Mouse (Mus musculus): Measurements from ENCODE around the gene Trpv2. TPM values are rescaled to one million over a fixed set of nuclear protein-coding genes. Genes with fewer than 3 reads are reported as not detected.

Gene Trpv2
- total and polyA plus RNA-seq, 3 experiments: 39.2 to 58.7 (median 46.2) TPM

DNA sequence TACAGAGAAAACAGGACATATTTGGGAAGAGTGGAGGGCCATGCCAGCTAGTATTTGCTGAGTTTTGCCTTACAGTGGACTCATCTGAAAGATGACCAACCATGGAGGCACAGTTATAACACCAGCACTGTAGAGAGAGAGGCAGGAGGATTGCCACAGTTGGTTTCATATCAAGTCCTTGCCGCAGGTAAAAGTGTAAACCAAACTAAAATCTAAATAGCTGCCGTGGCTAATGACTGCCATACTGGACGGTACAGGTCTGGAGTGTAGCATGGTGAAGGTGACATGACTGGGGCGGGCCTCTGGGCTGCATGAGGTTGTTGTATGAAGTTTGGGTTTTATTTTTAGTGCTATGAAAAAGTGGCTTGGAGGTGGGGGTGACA, 408 bp downstream of the Trpv2 start:
- peak overlapping the region; percentile 64 to 78 (median 69) for H3K4me3 ChIP-seq (replicated peaks in 1 of 3; ENCODE audit: low read depth in 2 of 3, low read length in 2 of 3, poor library complexity in 1 of 3)
- peak overlapping the region; percentile 75 for H3K4me2 ChIP-seq (ENCODE audit: insufficient read depth, low read depth, poor library complexity, severe bottlenecking)
- peaks cover 18 to 22% of the 10 kb centered on the region in 2 experiments for H3K36me3 ChIP-seq (replicated peaks in 1 of 2; ENCODE audit: control insufficient read depth in 1 of 2, insufficient read depth in 1 of 2, low read length in 1 of 2)
- H3K4me1 ChIP-seq (ENCODE audit: control insufficient read depth in 1 of 2, insufficient read depth in 2 of 2): peaks cover 4 to 15% of the 10 kb centered on the region in 2 experiments; a peak in 3 of 4 replicates
- dilution Hi-C loops (cut with MboI; ENCODE audit: extremely low pct_ligation_motif_present, extremely low pct_unique_long_range_greater_than_20kb, low sequenced_read_pairs): no loop called here
- H3K9me3 ChIP-seq (replicated peaks; ENCODE audit: low read length): peaks cover 5% of the 10 kb centered on the region
- H3K9ac ChIP-seq (ENCODE audit: insufficient read depth, low read depth): peak overlapping the region; percentile 67
- in situ Hi-C loops (cut with MboI; ENCODE audit: low pct_ligation_motif_present, low pct_unique_long_range_greater_than_20kb, low sequenced_read_pairs): no loop called here
- TF ChIP-seq GABPA (IDR thresholded peaks at IDR 0.05; ENCODE audit: insufficient replicate concordance, low read depth, low read length): no peak; the same call in 1 of the 2 replicates
- peak; percentile 33 for TF ChIP-seq MXI1 (IDR thresholded peaks at IDR 0.05; ENCODE audit: low read depth, low read length)
- no peak for TF ChIP-seq JUN (IDR thresholded peaks at IDR 0.05; ENCODE audit: insufficient read depth, low read depth, low read length)
- 0 out of 2 replicates have a peak, but pooled peaks have one; percentile 1 for TF ChIP-seq CHD2 (IDR thresholded peaks at IDR 0.05; ENCODE audit: low read length)
- 0 out of 2 replicates have a peak, but pooled peaks have one; percentile 30 for TF ChIP-seq MAX (IDR thresholded peaks at IDR 0.05; ENCODE audit: low read length)
- no peak for TF ChIP-seq MYC (IDR thresholded peaks at IDR 0.05; ENCODE audit: low read depth, low read length)
- TF ChIP-seq ZKSCAN1 (IDR thresholded peaks at IDR 0.05; ENCODE audit: borderline replicate concordance, low read depth, low read length): no peak
- H3K27ac ChIP-seq (ENCODE audit: insufficient read depth, low read depth): peak overlapping the region; percentile 69
- H3K79me2 ChIP-seq (replicated peaks; ENCODE audit: control insufficient read depth, extremely low read depth, insufficient read depth, poor library complexity, severe bottlenecking): peaks cover 6% of the 10 kb centered on the region; the same call in 1 of the 2 replicates
- H3K27me3 ChIP-seq (replicated peaks): no peaks in the 10 kb centered on the region
- peak; percentile 29 for DNase-seq (ENCODE audit: extremely low read depth)

DNA sequence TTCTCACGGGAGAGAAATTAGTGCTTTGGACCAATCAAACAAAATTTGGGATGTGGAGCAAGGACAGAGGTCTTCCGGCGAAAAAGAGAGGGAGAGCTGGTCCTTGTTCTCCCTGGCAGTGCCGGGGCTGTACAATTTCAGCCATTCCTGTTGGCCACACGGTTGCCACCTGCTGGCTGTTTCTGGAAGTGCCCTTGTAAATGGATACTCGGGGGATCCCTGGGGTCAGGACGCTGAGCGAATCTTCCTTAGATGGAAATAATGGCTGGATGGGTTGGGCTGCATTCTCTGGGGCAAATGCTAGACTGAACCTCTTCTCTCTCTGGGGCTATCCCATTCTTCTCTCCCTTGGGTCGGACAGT, 992 bp downstream of the Trpv2 start:
- H3K9me3 ChIP-seq (replicated peaks; ENCODE audit: low read length): peaks cover 5% of the 10 kb centered on the region
- H3K4me2 ChIP-seq (ENCODE audit: insufficient read depth, low read depth, poor library complexity, severe bottlenecking): peak overlapping the region; percentile 75
- peaks cover 6% of the 10 kb centered on the region; the same call in 1 of the 2 replicates for H3K79me2 ChIP-seq (replicated peaks; ENCODE audit: control insufficient read depth, extremely low read depth, insufficient read depth, poor library complexity, severe bottlenecking)
- H3K4me3 ChIP-seq (replicated peaks in 1 of 3; ENCODE audit: low read depth in 2 of 3, low read length in 2 of 3, poor library complexity in 1 of 3): peak overlapping the region; percentile 64 to 78 (median 69)
- dilution Hi-C loops (cut with MboI; ENCODE audit: extremely low pct_ligation_motif_present, extremely low pct_unique_long_range_greater_than_20kb, low sequenced_read_pairs): no loop called here
- in situ Hi-C loops (cut with MboI; ENCODE audit: low pct_ligation_motif_present, low pct_unique_long_range_greater_than_20kb, low sequenced_read_pairs): no loop called here
- H3K4me1 ChIP-seq (ENCODE audit: control insufficient read depth in 1 of 2, insufficient read depth in 2 of 2): peaks cover 4 to 15% of the 10 kb centered on the region in 2 experiments; a peak in 3 of 4 replicates
- H3K27ac ChIP-seq (ENCODE audit: insufficient read depth, low read depth): peak overlapping the region; percentile 89; the same call in 1 of the 2 replicates
- no peaks in the 10 kb centered on the region for H3K27me3 ChIP-seq (replicated peaks)
- peak overlapping the region; percentile 67 for H3K9ac ChIP-seq (ENCODE audit: insufficient read depth, low read depth)
- peaks cover 18 to 26% of the 10 kb centered on the region in 2 experiments for H3K36me3 ChIP-seq (replicated peaks in 1 of 2; ENCODE audit: control insufficient read depth in 1 of 2, insufficient read depth in 1 of 2, low read length in 1 of 2)
- peak; percentile 92 for DNase-seq (ENCODE audit: extremely low read depth)
- TF ChIP-seq TBP (conservative IDR thresholded peaks at IDR 0.05; ENCODE audit: low read depth, low read length) (no peak), POLR2AphosphoS2 (IDR thresholded peaks at IDR 0.05; ENCODE audit: low read depth, low read length) (no peak), ZMIZ1 (IDR thresholded peaks at IDR 0.05; ENCODE audit: low read depth, low read length) (peak; percentile 32; the same call in 1 of the 2 replicates), USF1 (IDR thresholded peaks at IDR 0.05; ENCODE audit: low read depth, low read length) (no peak), UBTF (IDR thresholded peaks at IDR 0.05; ENCODE audit: low read depth, low read length) (no peak), POLR2A (IDR thresholded peaks at IDR 0.05; ENCODE audit: low read depth, low read length) (no peak), ZC3H11A (IDR thresholded peaks at IDR 0.05; ENCODE audit: low read depth, low read length) (0 out of 2 replicates have a peak, but pooled peaks have one; percentile 19), RCOR1 (conservative IDR thresholded peaks at IDR 0.05; ENCODE audit: low read depth, low read length) (no peak; the same call in 1 of the 2 replicates), GABPA (IDR thresholded peaks at IDR 0.05; ENCODE audit: insufficient replicate concordance, low read depth, low read length) (no peak), ZNF384 (IDR thresholded peaks at IDR 0.05; ENCODE audit: low read depth, low read length) (no peak; the same call in 1 of the 2 replicates), EP300 (IDR thresholded peaks at IDR 0.05; ENCODE audit: low read length) (no peak), CTCF (conservative IDR thresholded peaks at IDR 0.05 in 1 of 2, IDR thresholded peaks at IDR 0.05 in 1 of 2; ENCODE audit: low read depth in 2 of 2, low read length in 2 of 2) (peak; percentile 88 to 93), MEF2A (IDR thresholded peaks at IDR 0.05; ENCODE audit: borderline replicate concordance, low read depth, low read length) (peak; percentile 79), IRF4 (IDR thresholded peaks at IDR 0.05; ENCODE audit: low read depth, low read length) (peak; percentile 65; the same call in 1 of the 2 replicates), TCF12 (IDR thresholded peaks at IDR 0.05; ENCODE audit: low read depth, low read length) (peak; percentile 63; the same call in 1 of the 2 replicates), USF2 (conservative IDR thresholded peaks at IDR 0.05; ENCODE audit: low read depth, low read length) (no peak), E2F4 (IDR thresholded peaks at IDR 0.05; ENCODE audit: insufficient replicate concordance, low read depth, low read length) (no peak), CHD1 (IDR thresholded peaks at IDR 0.05; ENCODE audit: low read depth, low read length) (peak; percentile 11; the same call in 1 of the 2 replicates), PAX5 (IDR thresholded peaks at IDR 0.05; ENCODE audit: low read length) (no peak), ETS1 (conservative IDR thresholded peaks at IDR 0.05; ENCODE audit: low read depth, low read length) (peak; percentile 31; the same call in 1 of the 2 replicates), NRF1 (IDR thresholded peaks at IDR 0.05; ENCODE audit: low read depth, low read length) (0 out of 2 replicates have a peak, but pooled peaks have one; percentile 42), CHD2 (IDR thresholded peaks at IDR 0.05; ENCODE audit: low read length) (peak; percentile 56; the same call in 1 of the 2 replicates), MYC (IDR thresholded peaks at IDR 0.05; ENCODE audit: low read depth, low read length) (peak; percentile 77; the same call in 1 of the 2 replicates), MXI1 (IDR thresholded peaks at IDR 0.05; ENCODE audit: low read depth, low read length) (no peak; the same call in 1 of the 2 replicates), ZKSCAN1 (IDR thresholded peaks at IDR 0.05; ENCODE audit: borderline replicate concordance, low read depth, low read length) (no peak), SMC3 (IDR thresholded peaks at IDR 0.05; ENCODE audit: low read depth, low read length) (peak; percentile 92), SIN3A (IDR thresholded peaks at IDR 0.05; ENCODE audit: low read length) (peak; percentile 87; the same call in 1 of the 2 replicates), BHLHE40 (IDR thresholded peaks at IDR 0.05; ENCODE audit: low read depth, low read length) (no peak), RAD21 (IDR thresholded peaks at IDR 0.05; ENCODE audit: low read depth, low read length) (peak; percentile 74)

Data from CH12.LX (cell line).